Mouse (Mus musculus): ENCODE results near the gene Cyb561d1. TPM values are rescaled to one million over a fixed set of nuclear protein-coding genes. Genes with fewer than 3 reads are reported as not detected.
A peak's percentile ranks its signal among the peaks of the same experiment; 100 is the strongest.

The Cyb561d1 gene
- total and polyA plus RNA-seq, 3 experiments: 2.2 to 4.1 (median 2.6) TPM

DNA sequence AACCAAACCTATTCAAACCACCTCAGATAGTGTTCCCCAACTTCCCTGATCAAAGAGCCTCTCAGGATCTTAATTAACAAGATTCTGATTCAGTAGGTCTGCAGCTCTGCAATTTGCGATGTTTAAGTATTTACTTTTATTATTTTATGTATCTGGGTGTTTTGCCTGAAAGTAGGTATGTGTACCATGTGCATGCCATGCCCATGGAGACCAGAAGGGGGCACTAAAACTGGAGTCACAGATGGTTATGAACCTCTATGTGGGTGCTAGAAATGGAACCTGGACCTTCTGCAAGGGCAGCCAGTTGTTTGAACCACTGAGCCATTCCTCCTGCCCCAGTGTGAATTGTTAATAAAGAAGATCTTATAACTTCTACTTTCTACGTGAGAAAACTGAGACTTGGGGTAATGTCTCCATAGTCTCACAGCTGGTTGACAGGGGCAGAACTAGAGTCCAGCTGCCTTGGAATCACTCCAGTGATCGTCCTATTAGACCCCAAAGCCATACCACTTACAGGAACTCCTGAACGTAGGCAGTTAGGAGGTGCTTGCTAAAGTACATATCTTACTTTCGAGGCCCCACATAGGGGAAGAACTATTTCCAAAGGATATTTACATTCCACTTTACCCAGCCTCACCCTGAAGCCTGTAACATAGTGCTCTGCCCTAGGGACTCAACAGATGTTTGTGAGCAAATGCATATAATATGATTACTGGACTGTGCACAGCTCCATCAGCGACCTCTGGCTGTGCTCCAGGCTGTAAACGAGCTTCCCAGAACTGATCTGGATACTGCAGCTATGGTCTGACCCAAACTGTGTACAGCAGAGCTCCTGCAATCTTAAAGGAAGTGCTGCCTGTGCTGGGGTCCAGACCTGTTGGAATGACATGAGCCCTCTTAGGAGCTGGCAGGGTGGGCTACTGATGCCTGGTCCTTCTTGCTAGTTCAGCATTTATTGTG, 22.0 kb downstream of the Cyb561d1 start:
- TF ChIP-seq MAX (IDR thresholded peaks at IDR 0.05; ENCODE audit: low read length) (no peak), CTCF (conservative IDR thresholded peaks at IDR 0.05 in 1 of 2, IDR thresholded peaks at IDR 0.05 in 1 of 2; ENCODE audit: low read depth in 2 of 2, low read length in 2 of 2) (peak in 1 of 2 experiments; percentile 20; a peak in 2 of 4 replicates), ZMIZ1 (IDR thresholded peaks at IDR 0.05; ENCODE audit: low read depth, low read length) (no peak), PAX5 (IDR thresholded peaks at IDR 0.05; ENCODE audit: low read length) (no peak)
- dilution Hi-C loops (cut with MboI; ENCODE audit: extremely low pct_ligation_motif_present, extremely low pct_unique_long_range_greater_than_20kb, low sequenced_read_pairs) (no loop called here), in situ Hi-C loops (cut with MboI; ENCODE audit: low pct_ligation_motif_present, low pct_unique_long_range_greater_than_20kb, low sequenced_read_pairs) (no loop called here)
- Histone ChIP-seq H3K27ac (ENCODE audit: insufficient read depth, low read depth) (no peak overlapping the region), H3K9ac (ENCODE audit: insufficient read depth, low read depth) (no peak overlapping the region), H3K4me1 (ENCODE audit: control insufficient read depth in 1 of 2, insufficient read depth in 2 of 2) (no peaks in the 10 kb centered on the region), H3K9me3 (replicated peaks; ENCODE audit: low read length) (peaks cover 4% of the 10 kb centered on the region), H3K79me2 (replicated peaks; ENCODE audit: control insufficient read depth, extremely low read depth, insufficient read depth, poor library complexity, severe bottlenecking) (no peaks in the 10 kb centered on the region), H3K4me3 (replicated peaks in 1 of 3; ENCODE audit: low read depth in 2 of 3, low read length in 2 of 3, poor library complexity in 1 of 3) (no peak overlapping the region), H3K36me3 (replicated peaks in 1 of 2; ENCODE audit: control insufficient read depth in 1 of 2, insufficient read depth in 1 of 2, low read length in 1 of 2) (no peaks in the 10 kb centered on the region), H3K4me2 (ENCODE audit: insufficient read depth, low read depth, poor library complexity, severe bottlenecking) (no peak overlapping the region), H3K27me3 (replicated peaks) (peaks cover 29% of the 10 kb centered on the region)
- DNase-seq (ENCODE audit: extremely low read depth): no peak

DNA sequence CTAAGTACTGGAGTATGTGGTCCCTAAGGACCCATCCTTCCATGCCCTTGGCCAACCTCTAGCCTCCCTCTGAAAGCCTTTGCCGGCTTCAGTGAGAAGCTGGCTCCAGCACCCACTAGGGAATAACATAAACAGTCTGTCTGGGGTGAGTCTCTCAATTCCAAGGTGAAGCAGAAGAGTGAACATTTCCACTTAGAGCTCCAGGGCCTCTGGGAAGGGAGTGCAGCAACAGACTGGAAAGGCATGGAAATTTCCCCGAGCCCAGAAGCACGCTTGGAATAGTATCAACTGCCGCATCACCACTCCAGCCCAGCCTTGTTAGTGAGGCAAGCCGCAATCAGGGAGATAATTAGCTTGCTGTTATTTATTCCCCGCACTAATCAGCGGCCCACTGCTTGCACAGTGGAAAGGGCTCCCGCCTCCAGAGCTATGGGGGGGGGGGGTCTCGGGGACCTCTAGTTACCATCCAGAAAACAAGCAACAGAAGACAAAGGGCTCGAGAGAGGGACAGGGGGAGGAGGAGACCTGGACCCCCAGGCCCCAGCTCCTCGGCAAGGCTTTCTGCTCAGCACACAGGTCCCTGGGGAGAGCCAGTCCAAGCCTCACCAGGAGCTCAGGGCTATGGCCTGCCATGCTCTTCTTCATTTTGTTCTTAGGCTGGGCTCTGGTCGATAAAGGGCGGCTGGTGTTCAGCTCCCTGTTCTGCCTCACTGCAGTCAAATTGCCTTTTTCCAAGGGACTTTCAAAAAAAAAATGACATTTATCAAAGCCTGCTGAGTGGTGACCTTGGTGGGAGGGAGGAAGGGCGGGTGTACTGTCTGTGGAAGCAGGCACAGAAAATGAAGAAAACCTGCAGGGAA, 26.1 kb downstream of the Cyb561d1 start:
- no peak for DNase-seq (ENCODE audit: extremely low read depth)
- Histone ChIP-seq H3K4me3 (replicated peaks in 1 of 3; ENCODE audit: low read depth in 2 of 3, low read length in 2 of 3, poor library complexity in 1 of 3) (no peak overlapping the region), H3K9me3 (replicated peaks; ENCODE audit: low read length) (peaks cover 4% of the 10 kb centered on the region), H3K4me2 (ENCODE audit: insufficient read depth, low read depth, poor library complexity, severe bottlenecking) (no peak overlapping the region), H3K36me3 (replicated peaks in 1 of 2; ENCODE audit: control insufficient read depth in 1 of 2, insufficient read depth in 1 of 2, low read length in 1 of 2) (no peaks in the 10 kb centered on the region), H3K79me2 (replicated peaks; ENCODE audit: control insufficient read depth, extremely low read depth, insufficient read depth, poor library complexity, severe bottlenecking) (no peaks in the 10 kb centered on the region), H3K9ac (ENCODE audit: insufficient read depth, low read depth) (no peak overlapping the region), H3K27ac (ENCODE audit: insufficient read depth, low read depth) (no peak overlapping the region), H3K4me1 (ENCODE audit: control insufficient read depth in 1 of 2, insufficient read depth in 2 of 2) (no peaks in the 10 kb centered on the region), H3K27me3 (replicated peaks) (peaks cover 28% of the 10 kb centered on the region)
- dilution Hi-C loops (cut with MboI; ENCODE audit: extremely low pct_ligation_motif_present, extremely low pct_unique_long_range_greater_than_20kb, low sequenced_read_pairs): no loop called here
- in situ Hi-C loops (cut with MboI; ENCODE audit: low pct_ligation_motif_present, low pct_unique_long_range_greater_than_20kb, low sequenced_read_pairs): no loop called here
- TF ChIP-seq ZMIZ1 (IDR thresholded peaks at IDR 0.05; ENCODE audit: low read depth, low read length) (no peak), TBP (conservative IDR thresholded peaks at IDR 0.05; ENCODE audit: low read depth, low read length) (no peak), JUN (IDR thresholded peaks at IDR 0.05; ENCODE audit: insufficient read depth, low read depth, low read length) (no peak), KAT2A (IDR thresholded peaks at IDR 0.05; ENCODE audit: insufficient replicate concordance, low read length) (no peak), GABPA (IDR thresholded peaks at IDR 0.05; ENCODE audit: insufficient replicate concordance, low read depth, low read length) (no peak), ETS1 (conservative IDR thresholded peaks at IDR 0.05; ENCODE audit: low read depth, low read length) (no peak), EP300 (IDR thresholded peaks at IDR 0.05; ENCODE audit: low read length) (no peak), MEF2A (IDR thresholded peaks at IDR 0.05; ENCODE audit: borderline replicate concordance, low read depth, low read length) (no peak), USF1 (IDR thresholded peaks at IDR 0.05; ENCODE audit: low read depth, low read length) (no peak), POLR2A (IDR thresholded peaks at IDR 0.05; ENCODE audit: low read depth, low read length) (no peak), NELFE (IDR thresholded peaks at IDR 0.05; ENCODE audit: low read depth, low read length) (no peak), POLR2AphosphoS2 (IDR thresholded peaks at IDR 0.05; ENCODE audit: low read depth, low read length) (no peak), BHLHE40 (IDR thresholded peaks at IDR 0.05; ENCODE audit: low read depth, low read length) (no peak), TCF12 (IDR thresholded peaks at IDR 0.05; ENCODE audit: low read depth, low read length) (no peak)
